Mouse (Mus musculus) MEL (cell line): Measurements from ENCODE around the gene Arhgap44. TPM values are rescaled to one million over a fixed set of nuclear protein-coding genes. Genes with fewer than 3 reads are reported as not detected.

ENCODE experiments used
- DNase-seq: peaks from one replicate; pipeline ENCODE4 v3.0.0; 2011; ENCODE audit warnings: low read depth, low spot score
- H3K27ac ChIP-seq: 2 replicates; pipeline ENCODE4 v1.5.1; 2012; ENCODE audit warnings: low read depth, mild to moderate bottlenecking, control low read depth, low read length, moderate library complexity; ENCODE audit not compliant: control insufficient read depth
- H3K27me3 ChIP-seq, 2 experiments: fragments of 150-350 bp in 1 of 2; sonication (generic) in 1 of 2; 2 replicates each; pipeline ENCODE4 v1.6.1; 2012; ENCODE audit warnings: low read length in 2 of 2, mild to moderate bottlenecking in 2 of 2, improper control_type of control experiment in 1 of 2, moderate library complexity in 1 of 2; ENCODE audit not compliant: insufficient read depth in 2 of 2, control insufficient read depth in 1 of 2
- H3K36me3 ChIP-seq, 2 experiments: 2 replicates each; pipeline ENCODE4 v1.6.1; 2012 to 2014; ENCODE audit warnings: low read length in 2 of 2, improper control_type of control experiment in 1 of 2, inconsistent platforms in 1 of 2, mild to moderate bottlenecking in 1 of 2; ENCODE audit not compliant: insufficient read depth in 2 of 2, control insufficient read depth in 1 of 2
- H3K4me1 ChIP-seq, 2 experiments: fragments of 150-350 bp in 1 of 2; sonication (generic) in 1 of 2; 2 replicates each; pipeline ENCODE4 v1.6.1; 2012; ENCODE audit warnings: low read length in 2 of 2, improper control_type of control experiment in 1 of 2, mild to moderate bottlenecking in 1 of 2; ENCODE audit not compliant: insufficient read depth in 2 of 2, control insufficient read depth in 1 of 2
- H3K4me3 ChIP-seq, 2 experiments: fragments of 150-350 bp in 1 of 2; sonication (generic) in 1 of 2; 2 replicates each; pipeline ENCODE4 v1.5.1; 2012; ENCODE audit warnings: low read depth in 2 of 2, low read length in 2 of 2, mild to moderate bottlenecking in 2 of 2, moderate library complexity in 2 of 2, control low read depth in 1 of 2, improper control_type of control experiment in 1 of 2; ENCODE audit not compliant: control insufficient read depth in 1 of 2, insufficient read depth in 1 of 2
- H3K79me2 ChIP-seq: 2 replicates; pipeline ENCODE4 v1.6.1; 2012; ENCODE audit warnings: mild to moderate bottlenecking, low read length, moderate library complexity; ENCODE audit not compliant: control insufficient read depth, poor library complexity, insufficient read depth
- H3K9ac ChIP-seq: 2 replicates; pipeline ENCODE4 v1.6.1; 2012; ENCODE audit warnings: low read depth, mild to moderate bottlenecking, control low read depth, low read length, moderate library complexity; ENCODE audit not compliant: control insufficient read depth, poor library complexity, severe bottlenecking
- H3K9me3 ChIP-seq: fragments of 150-350 bp; sonication (generic); replicated peaks from 2 replicates; pipeline ENCODE4 v1.6.1; 2012; ENCODE audit warnings: mild to moderate bottlenecking, low read length, improper control_type of control experiment, moderate library complexity; ENCODE audit not compliant: insufficient read depth
- BHLHE40 ChIP-seq: IDR thresholded peaks from 2 replicates; pipeline ENCODE4 v1.6.1; 2012; ENCODE audit warnings: low read depth, mild to moderate bottlenecking, inconsistent platforms, low read length, improper control_type of control experiment, borderline replicate concordance
- CHD2 ChIP-seq: IDR thresholded peaks from 2 replicates; pipeline ENCODE4 v1.6.1; 2011; ENCODE audit warnings: low read length, improper control_type of control experiment
- ELF1 ChIP-seq: IDR thresholded peaks from 2 replicates; pipeline ENCODE4 v1.6.1; 2014; ENCODE audit warnings: low read depth, mild to moderate bottlenecking, inconsistent platforms, low read length, improper control_type of control experiment, moderate library complexity
- EP300 ChIP-seq, 2 experiments: IDR thresholded peaks; 2 replicates each; pipeline ENCODE4 v1.6.1; 2011; ENCODE audit warnings: improper control_type of control experiment in 2 of 2, low read length in 2 of 2, low read depth in 1 of 2, mild to moderate bottlenecking in 1 of 2
- GATA1 ChIP-seq: IDR thresholded peaks from 2 replicates; pipeline ENCODE4 v1.6.1; 2011; ENCODE audit warnings: low read depth, low read length, improper control_type of control experiment
- JUND ChIP-seq: IDR thresholded peaks from 2 replicates; pipeline ENCODE4 v1.6.1; 2011; ENCODE audit warnings: low read depth, mild to moderate bottlenecking, improper control_type of control experiment, low read length
- KAT2A ChIP-seq: conservative IDR thresholded peaks from 2 replicates; pipeline ENCODE4 v1.6.1; 2012; ENCODE audit warnings: low read depth, low read length, improper control_type of control experiment, inconsistent platforms
- MAX ChIP-seq: IDR thresholded peaks from 2 replicates; pipeline ENCODE4 v1.6.1; 2011; ENCODE audit warnings: low read length, improper control_type of control experiment
- MYC ChIP-seq: IDR thresholded peaks from 2 replicates; pipeline ENCODE4 v1.6.1; 2011; ENCODE audit warnings: low read depth, mild to moderate bottlenecking, low read length, improper control_type of control experiment, moderate library complexity
- NELFE ChIP-seq: IDR thresholded peaks from 2 replicates; pipeline ENCODE4 v1.6.1; 2011; ENCODE audit warnings: low read depth, low read length, improper control_type of control experiment
- NRF1 ChIP-seq: IDR thresholded peaks from 2 replicates; pipeline ENCODE4 v1.6.1; 2014; ENCODE audit warnings: low read depth, mild to moderate bottlenecking, inconsistent platforms, low read length, improper control_type of control experiment, moderate library complexity; ENCODE audit not compliant: poor library complexity, insufficient read depth, severe bottlenecking
- POLR2A ChIP-seq, 2 experiments: IDR thresholded peaks; 2 replicates each; pipeline ENCODE4 v1.6.1; 2011 to 2012; ENCODE audit warnings: low read length in 2 of 2, mild to moderate bottlenecking in 2 of 2, control low read depth in 1 of 2, improper control_type of control experiment in 1 of 2, low read depth in 1 of 2, moderate library complexity in 1 of 2; ENCODE audit not compliant: control insufficient read depth in 1 of 2, insufficient read depth in 1 of 2, poor library complexity in 1 of 2
- RAD21 ChIP-seq: IDR thresholded peaks from 2 replicates; pipeline ENCODE4 v1.6.1; 2011; ENCODE audit warnings: mild to moderate bottlenecking, low read depth, low read length, improper control_type of control experiment
- RCOR1 ChIP-seq: IDR thresholded peaks from 2 replicates; pipeline ENCODE4 v1.6.1; 2012; ENCODE audit warnings: low read depth, mild to moderate bottlenecking, inconsistent platforms, low read length, improper control_type of control experiment
- SMC3 ChIP-seq: IDR thresholded peaks from 2 replicates; pipeline ENCODE4 v1.6.1; 2011; ENCODE audit warnings: low read depth, low read length, improper control_type of control experiment
- USF1 ChIP-seq: IDR thresholded peaks from 2 replicates; pipeline ENCODE4 v1.6.1; 2014; ENCODE audit warnings: low read depth, mild to moderate bottlenecking, inconsistent platforms, low read length, improper control_type of control experiment, moderate library complexity
- ZMIZ1 ChIP-seq: IDR thresholded peaks from 2 replicates; pipeline ENCODE4 v1.6.1; 2012; ENCODE audit warnings: low read depth, mild to moderate bottlenecking, inconsistent platforms, low read length, improper control_type of control experiment, moderate library complexity
- ZNF384 ChIP-seq: IDR thresholded peaks from 2 replicates; pipeline ENCODE4 v1.6.1; 2012; ENCODE audit warnings: low read depth, mild to moderate bottlenecking, inconsistent platforms, low read length, improper control_type of control experiment
- polyA plus RNA-seq, 2 experiments: library from polyadenylated mRNA; stranded (reverse) in 1 of 2; unstranded in 1 of 2; fragments of >175 nt in 1 of 2; fragments of >200 nt in 1 of 2; gene quantifications; 2 replicates each; pipeline versions ENCODE4 v1.2.1 to v1.2.4; 2012; ENCODE audit warnings: low replicate concordance in 2 of 2, low read depth in 1 of 2; ENCODE audit not compliant: insufficient read length in 2 of 2, insufficient read depth in 1 of 2, missing spikeins in 1 of 2
- total RNA-seq: library from RNA; depleted of rRNA; stranded (reverse); fragments of 300-350 nt; gene quantifications from 2 replicates; pipeline ENCODE4 v1.2.3, GENCODE M21; 2012

Gene Arhgap44
- total and polyA plus RNA-seq, 3 experiments = 0.08 TPM; not detected in 2

- no peaks in the 10 kb centered on the region for H3K9me3 ChIP-seq
- H3K27ac ChIP-seq = no peak overlapping the region
- no peak for DNase-seq
- H3K36me3 ChIP-seq = no peaks in the 10 kb centered on the region
- H3K79me2 ChIP-seq = no peaks in the 10 kb centered on the region
- TF ChIP-seq CHD2 = no peak
- no peak for TF ChIP-seq USF1
- no peak for TF ChIP-seq EP300 (IDR thresholded peaks at IDR 0.05; ENCODE audit: low read depth in 1 of 2, low read length in 2 of 2)
- no peak for TF ChIP-seq JUND
- no peaks in the 10 kb centered on the region for H3K27me3 ChIP-seq
- H3K9ac ChIP-seq = no peak overlapping the region
- H3K4me3 ChIP-seq = no peak overlapping the region
- no peaks in the 10 kb centered on the region for H3K4me1 ChIP-seq
These were observed 23.7 kb downstream of the Arhgap44 start for GRCm38 (mm10) chr11:65139030-65139429.

GRCm38 (mm10) chr11:65137145-65137652 is 25.6 kb downstream of the Arhgap44 start:
- H3K36me3 ChIP-seq = no peaks in the 10 kb centered on the region
- H3K79me2 ChIP-seq = no peaks in the 10 kb centered on the region
- DNase-seq = no peak
- TF ChIP-seq RAD21 = no peak
- TF ChIP-seq GATA1 = no peak
- TF ChIP-seq BHLHE40 = no peak
- no peak for TF ChIP-seq JUND
- no peak for TF ChIP-seq SMC3
- no peak for TF ChIP-seq POLR2A (IDR thresholded peaks at IDR 0.05; ENCODE audit: control insufficient read depth in 1 of 2, insufficient read depth in 1 of 2, low read depth in 1 of 2, low read length in 2 of 2, poor library complexity in 1 of 2)
- no peak for TF ChIP-seq ZNF384
- TF ChIP-seq ELF1 = no peak
- no peak for TF ChIP-seq RCOR1
- TF ChIP-seq MAX = no peak
- TF ChIP-seq NELFE = no peak
- TF ChIP-seq NRF1 = no peak
- TF ChIP-seq MYC = no peak
- TF ChIP-seq ZMIZ1 = no peak
- TF ChIP-seq KAT2A = no peak
- TF ChIP-seq, all 39 proteins: peak for 0
- Histone ChIP-seq H3K4me1 (no peaks in the 10 kb centered on the region), H3K27me3 (no peaks in the 10 kb centered on the region), H3K4me3 (no peak overlapping the region), H3K27ac (no peak overlapping the region), H3K9ac (no peak overlapping the region), H3K9me3 (no peaks in the 10 kb centered on the region)
